Mouse (Mus musculus) liver, postnatal 0 days (tissue): Measurements from ENCODE around the gene D430041D05Rik.

Source experiments
- CTCF ChIP-seq: sonication (generic); IDR thresholded peaks from 2 replicates; pipeline ENCODE4 v1.5.1; 2016; ENCODE audit warnings: antibody characterized with exemption, low read depth
- EP300 ChIP-seq: IDR thresholded peaks from 2 replicates; pipeline ENCODE4 v1.6.1; 2016; ENCODE audit warnings: antibody characterized with exemption, low read depth, mild to moderate bottlenecking

GRCm38 (mm10) chr2:104420805-104421204 lies 10.0 kb upstream of the D430041D05Rik start:
- no peak for TF ChIP-seq CTCF
- no peak for TF ChIP-seq EP300
